Mouse (Mus musculus) kidney, adult 2 months (tissue): ENCODE results near the gene Rbm44.

Experiments used
- CTCF ChIP-seq: fragments of 200-500 bp; conservative IDR thresholded peaks from 2 replicates; pipeline ENCODE4 v1.5.1; 2011; ENCODE audit warnings: low read depth, mild to moderate bottlenecking, control low read depth, low read length, moderate library complexity, mixed read lengths; ENCODE audit not compliant: insufficient read depth, insufficient read length
- POLR2A ChIP-seq: fragments of 200-500 bp; IDR thresholded peaks from one replicate; pipeline ENCODE4 v1.6.1; 2011; ENCODE audit warnings: low read depth, low read length, control low read depth

DNA sequence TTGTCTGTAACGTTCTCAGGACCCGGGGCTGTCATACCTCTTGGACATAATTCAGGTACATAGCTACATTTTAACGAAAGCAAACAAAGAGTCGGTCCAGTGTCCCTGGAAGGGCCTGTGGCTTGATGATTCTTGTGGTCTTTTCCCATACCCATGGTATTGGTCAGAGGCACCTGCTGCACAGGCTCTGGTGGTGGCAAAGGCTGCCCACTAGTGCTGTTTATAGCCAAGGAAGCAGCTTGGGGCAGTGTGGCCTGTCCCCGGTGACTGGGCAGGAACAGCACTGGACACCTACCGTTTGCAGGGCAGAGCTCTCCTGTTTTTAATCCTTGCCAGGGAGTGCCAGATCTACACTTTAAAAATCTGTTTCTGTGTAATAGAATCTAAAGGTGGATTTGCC, 35.8 kb downstream of the Rbm44 start:
- no peak for TF ChIP-seq POLR2A
- TF ChIP-seq CTCF = no peak
